Mouse (Mus musculus) thymus, postnatal 0 days (tissue): Measurements from ENCODE around the gene Thrap3. TPM values are rescaled to one million over a fixed set of nuclear protein-coding genes. Genes with fewer than 3 reads are reported as not detected.
"Not testable (repeated sequence)": the region's sequence is repeated elsewhere in the genome, so short reads cannot be mapped to it uniquely, and the experiment has no call there.

ENCODE experiments used
- DNase-seq: peaks from one replicate; pipeline ENCODE4 v3.0.0-alpha.2; 2015; ENCODE audit warnings: low spot score
- polyA plus RNA-seq: library from polyadenylated mRNA; unstranded; fragments of >200 nt; fragmentation: Nextera tagmentation; extraction: Ambion mirVana; gene quantifications from 2 replicates; pipeline ENCODE4 v1.2.1, GENCODE M21; 2015

Gene Thrap3
- polyA plus RNA-seq, 1 experiment from 2014 or later = 202 TPM

DNA sequence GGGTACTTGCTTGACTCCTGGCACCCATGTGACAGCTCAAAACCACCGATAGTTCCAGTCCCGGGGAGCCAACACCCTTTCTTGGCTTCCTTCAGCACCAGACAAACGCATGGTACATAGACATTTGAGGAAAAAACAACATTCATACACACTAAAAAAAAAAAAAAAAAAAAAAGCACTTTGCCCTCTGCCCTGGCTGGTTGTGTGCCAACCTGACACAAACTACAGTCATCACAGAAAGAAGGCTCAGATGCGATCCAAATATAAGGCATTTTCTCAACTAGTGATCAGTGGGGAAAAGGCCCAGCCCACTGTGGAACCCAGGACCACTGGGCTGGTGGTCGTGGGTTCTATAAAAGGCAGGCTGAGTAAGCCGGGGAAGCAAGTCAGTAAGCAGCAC is 33.7 kb downstream of the Thrap3 start:
- DNase-seq = no peak

DNA sequence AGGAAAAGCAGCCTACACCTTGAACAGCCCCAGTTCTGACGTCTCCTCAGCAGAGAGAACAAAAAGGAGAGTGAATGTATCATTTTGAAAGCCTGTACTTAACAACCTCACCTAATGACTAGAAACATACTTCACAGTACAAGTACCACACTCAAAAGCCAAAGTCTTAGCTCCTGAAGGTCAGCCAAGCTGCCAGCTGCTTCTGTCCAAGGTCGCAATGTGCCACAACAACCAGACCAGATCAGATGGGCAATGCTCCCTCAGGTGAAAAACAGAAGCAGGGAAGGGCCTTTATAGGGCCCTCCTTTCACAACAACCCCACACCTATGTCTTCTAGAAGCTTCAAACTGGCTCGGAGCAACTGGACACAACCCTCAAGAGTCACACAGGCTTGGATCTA is 36.5 kb downstream of the Thrap3 start:
- no peak for DNase-seq

DNA sequence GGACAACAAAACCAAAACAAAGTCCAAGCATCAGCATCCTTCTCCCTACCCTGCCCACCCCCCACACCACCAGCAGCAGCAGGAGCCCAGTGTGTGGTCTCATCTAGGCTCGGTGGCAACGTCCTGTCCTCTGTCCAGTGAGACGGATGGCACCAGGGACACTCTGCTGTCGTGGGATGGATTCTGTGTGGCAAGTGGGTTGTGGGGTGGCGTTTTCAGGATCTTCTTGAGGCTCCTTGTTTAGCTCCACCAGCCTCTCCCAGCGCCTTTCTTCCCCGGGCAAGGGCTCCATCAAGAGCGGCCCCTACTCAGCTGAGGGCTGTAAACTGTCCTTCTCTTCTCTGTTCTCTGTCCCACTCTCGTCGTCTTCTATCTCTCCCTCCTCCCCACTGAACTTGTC is 37.5 kb downstream of the Thrap3 start:
- DNase-seq = not testable (repeated sequence)

DNA sequence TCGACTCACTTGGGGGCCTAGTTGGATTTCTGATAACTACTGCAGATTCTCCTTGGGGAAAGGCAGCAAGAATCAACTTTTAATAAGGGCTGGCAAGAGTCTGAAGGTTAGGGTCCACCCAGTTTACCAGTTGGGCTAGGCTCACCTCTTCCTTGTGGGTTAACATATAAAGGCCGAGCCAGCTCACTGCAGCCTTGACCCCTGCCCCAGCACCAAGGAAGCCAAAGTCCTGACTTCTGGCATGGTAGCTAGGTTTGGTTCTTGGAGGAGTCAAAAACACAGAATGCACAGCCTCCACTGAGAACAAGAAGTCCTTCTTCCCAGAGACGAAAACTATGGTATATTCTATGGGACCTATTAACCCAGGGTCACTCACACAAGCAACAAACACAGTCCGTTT is 38.9 kb downstream of the Thrap3 start:
- DNase-seq = no peak

DNA sequence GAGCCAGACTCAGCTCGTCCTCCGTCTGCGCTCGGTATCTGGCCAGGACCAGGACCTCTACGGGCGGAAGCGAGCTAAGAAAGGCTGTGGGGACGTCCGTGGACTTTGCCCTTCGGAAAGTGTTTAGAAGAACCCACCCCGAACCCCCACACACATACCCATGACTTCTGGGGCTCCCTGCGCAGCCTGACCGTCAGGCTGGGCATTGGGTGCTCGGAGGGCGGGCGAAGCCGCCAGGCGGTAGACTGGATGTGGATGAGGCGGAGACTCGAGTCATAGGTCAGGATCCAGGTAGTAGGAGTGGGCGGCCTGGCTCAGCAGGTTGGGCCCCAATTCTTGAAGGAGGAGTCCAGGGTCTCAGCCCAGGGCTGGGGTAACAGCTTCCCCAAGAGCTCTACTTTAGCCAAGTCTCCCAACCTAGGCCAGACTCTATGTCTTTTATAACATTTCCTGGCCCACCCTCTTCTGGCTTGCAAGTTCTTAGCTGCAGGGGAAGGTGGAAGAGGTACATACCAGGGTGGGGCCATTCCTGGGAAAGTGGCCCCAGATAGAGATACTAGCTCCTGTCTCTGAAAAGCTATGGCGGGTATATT is 39.4 kb downstream of the Thrap3 start, which contains the start of gene Sh3d21:
Gene Sh3d21 (minus strand): TSS at position 425 of the 593 bp plus-strand sequence.
- DNase-seq = no peak

DNA sequence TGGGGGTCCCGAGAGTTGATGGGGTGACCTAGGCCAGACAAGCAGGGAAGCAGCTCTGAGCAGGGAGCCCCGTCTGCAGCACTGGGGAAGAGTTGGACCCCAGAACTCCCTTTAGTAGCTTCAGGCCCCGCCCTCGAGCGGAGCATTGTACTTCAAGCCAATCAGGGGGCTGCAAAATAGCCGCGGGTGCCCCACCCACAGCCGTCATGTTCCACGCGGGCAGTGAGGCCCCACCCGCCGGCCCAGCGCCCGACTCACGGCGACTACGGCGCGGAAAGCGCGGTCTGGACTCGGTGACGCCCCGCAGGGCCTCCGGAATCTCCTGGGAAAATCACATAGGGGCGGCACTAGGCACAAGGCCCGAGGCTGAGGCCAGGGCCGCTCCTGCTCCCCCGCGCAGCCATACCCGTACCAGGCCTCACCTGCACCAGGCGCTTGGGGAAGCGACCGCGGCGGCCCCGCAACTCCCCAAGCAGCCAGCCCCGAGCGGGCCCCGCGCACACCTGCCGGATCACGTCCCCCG is 40.0 kb downstream of the Thrap3 start:
- DNase-seq = peak; percentile 88

DNA sequence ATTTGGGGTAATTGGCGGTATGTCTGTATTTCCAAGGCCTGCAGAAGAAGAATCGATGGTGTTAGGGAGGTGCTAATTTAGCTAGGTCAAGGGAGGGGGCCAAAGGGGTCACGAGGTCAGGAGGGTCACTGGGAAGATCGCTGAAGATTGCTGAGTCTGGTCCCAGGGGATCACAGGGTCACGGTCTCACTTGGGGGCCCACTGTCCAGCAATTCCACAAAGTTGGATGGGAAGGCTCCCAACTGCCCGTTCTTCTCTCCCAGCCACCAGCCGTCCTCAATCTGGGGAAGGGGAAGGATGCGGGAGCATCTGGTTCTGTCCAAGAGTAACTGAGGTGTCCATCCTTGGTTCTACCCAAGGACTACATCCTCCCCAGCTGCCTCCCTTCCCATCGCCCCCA is 40.6 kb downstream of the Thrap3 start:
- DNase-seq = no peak

DNA sequence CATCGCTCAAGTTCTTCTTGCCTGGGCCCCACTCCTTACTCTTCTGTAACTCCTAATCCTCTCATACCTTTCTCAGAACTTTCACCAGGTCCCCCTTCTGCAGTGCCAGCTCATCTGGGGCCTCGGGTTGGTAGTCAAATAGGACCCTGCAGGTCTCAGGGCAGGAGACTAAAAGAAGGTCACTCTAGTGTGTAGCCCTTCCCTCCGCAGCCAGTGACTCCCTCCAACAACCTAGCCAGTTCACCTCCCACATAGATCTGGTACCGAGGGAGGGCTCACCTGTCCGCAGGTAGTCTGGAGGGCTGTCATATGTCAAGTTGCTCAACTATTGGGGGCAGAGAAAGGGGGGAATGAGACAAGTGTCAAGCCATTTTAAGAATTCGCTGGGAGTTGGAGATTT is 41.1 kb downstream of the Thrap3 start:
- DNase-seq = no peak

DNA sequence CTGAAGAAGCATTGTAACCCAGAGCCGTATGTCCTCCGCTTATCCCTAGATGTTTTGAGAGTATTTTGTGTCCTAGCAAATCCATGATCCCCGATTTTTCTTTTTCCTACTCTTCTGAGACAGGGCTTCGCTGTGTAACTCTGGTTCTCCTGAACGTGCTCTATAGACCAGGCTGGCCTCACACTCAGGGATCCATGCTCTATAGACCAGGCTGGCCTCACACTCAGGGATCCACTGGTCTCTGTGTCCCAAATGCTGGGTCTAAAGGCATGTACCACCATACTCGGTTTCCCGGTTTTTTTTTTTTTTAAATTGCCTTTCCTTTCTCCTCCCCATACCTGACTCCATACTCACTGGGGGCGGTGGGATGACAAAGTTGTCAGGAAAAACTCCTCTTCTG is 41.6 kb downstream of the Thrap3 start:
- DNase-seq = no peak

DNA sequence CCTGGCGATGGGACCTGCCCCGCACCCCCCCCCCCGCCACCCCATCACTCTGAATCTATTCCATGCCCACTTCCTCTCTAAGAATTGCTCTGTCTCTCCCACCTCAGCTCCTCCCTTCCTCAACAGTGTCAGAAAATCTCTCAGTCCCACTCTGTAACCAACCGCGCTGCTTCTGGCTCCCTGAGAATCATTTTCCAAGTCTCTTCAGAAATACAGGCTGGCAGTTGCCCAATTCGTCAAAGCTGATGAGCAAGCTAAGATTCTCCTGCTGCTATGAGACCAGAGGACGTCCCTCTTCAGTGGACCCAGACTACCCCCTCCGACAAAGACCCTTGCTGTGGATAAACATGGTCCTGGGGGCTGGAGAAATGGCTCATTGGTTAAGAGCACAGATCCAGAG is 43.1 kb downstream of the Thrap3 start:
- DNase-seq = no peak

DNA sequence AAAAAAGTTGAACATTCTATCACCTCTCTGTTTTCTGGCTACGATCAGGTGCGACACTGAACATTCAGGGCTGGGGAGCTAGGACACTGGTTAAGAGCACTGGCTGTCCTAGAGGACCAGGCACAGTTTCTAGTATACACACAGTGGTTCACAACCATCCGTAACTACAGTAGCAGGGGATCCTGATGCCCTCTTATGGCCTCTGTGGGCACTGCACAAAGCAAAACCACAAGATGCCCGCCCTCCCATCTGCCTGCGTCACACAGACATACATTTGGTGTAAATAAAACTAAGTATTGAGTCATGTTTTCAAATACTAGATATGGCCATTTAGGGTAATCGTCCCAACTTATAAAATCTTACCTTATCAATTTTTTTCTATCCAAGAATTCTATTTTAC is 45.0 kb downstream of the Thrap3 start:
- no peak for DNase-seq

DNA sequence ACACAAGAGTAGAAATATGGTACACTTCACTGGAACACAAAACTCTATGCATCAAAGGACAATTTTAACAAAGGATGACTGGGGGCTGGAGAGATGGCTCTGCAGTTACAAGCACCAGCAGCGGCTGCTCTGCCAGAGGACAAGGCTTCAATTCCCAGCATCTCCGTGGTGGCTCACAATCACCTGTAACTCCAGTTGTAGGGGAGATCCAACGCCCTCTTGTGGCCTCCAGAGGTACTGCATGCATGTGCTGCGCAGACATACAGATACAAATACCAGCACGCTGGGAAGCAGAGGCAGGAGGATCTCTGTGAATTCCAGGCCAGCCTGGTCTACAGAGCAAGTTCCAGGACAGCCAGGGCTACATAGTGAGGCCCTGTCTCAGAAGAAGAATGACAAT is 45.9 kb downstream of the Thrap3 start:
- peak; percentile 42 for DNase-seq

DNA sequence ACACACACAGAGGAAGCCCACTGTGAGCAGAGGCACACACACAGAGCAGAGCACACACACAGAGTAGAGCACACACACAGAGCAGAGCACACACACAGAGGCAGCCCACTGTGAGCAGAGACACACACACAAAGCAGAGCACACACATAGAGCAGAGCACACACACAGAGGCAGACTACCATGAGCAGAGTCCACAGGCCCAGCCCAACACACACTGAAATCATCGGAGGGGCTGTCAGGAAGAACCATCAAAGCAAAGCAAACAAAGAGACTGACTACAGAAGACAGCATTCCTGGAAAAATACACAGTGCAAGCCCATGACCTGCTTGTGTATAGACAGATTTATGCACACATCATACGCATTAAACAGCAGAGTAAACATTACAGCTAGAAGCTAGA is 46.7 kb downstream of the Thrap3 start:
- DNase-seq = no peak

DNA sequence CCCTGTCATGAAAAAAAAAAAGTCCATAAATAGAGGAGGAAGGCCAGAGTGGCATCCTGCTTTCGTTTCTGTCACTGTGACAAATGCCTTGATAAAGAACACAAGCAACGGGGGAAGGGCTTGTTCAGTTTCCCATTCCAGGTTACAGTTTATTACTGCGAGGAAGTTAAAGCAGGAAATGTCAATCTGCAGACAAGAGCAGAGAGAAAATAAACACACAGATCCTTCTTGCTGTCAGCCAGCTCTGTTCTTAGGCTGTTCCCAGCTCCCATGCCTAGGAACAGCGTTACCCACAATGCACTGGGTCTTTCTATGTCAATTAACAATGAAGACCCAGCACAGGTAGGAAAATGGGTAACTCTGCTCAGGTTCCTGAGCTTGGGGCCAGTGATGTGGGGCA is 47.4 kb downstream of the Thrap3 start:
- no peak for DNase-seq

DNA sequence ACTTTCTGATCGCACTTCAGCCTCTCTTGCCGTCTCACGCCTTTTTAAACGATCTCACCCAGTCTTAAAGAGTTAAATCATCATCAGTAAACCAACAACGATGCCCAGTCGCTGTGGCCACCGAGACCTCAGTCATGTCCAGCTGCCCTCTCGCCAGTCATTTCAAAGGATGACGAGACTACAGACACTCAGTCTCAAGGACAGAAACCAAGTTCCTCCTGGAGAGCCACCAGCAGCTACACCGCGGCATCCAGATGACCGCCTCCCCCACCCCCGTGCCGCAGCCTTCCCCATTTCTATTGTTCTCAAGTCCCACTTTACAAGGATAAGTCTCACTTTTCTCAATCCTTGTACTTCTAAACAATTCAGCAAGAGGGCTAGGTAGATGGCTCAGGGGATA is 49.7 kb downstream of the Thrap3 start:
- DNase-seq = no peak

DNA sequence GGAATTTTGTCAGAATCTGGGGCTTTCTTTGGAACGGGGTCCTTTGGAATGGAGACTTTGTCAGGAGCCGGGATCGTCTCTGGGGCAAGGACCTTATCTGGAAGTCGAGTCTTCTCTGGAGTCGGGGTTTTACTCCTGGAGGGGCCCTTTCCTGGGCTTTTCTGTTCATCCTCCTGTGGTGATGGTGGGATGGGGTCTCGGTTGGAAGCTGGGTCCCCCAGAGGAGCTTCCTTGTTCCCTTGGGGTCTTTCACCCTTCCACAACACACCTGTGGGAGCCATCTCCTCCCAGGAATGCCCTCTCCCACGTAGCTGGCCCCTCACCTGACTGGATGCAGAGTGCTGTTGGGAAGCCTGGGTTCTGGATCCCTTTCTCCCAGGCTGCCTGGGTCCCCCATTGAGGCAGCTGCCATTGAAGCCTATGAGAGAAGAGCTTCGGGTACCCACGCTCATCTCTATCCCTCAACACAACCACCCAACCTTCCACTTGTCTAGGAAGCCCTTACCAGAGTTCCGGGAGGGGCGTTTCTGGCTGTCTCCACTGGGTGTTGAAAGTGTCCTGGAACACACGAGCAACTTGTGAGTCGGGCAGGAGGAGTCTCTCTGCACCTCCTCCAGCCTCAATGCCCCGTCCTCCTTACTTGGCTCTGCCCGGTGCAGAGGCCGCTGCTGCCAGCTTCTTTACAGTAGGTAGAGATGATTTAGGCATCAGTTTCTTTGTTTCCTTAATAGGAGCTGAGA is 50.7 kb downstream of the Thrap3 start:
- DNase-seq = no peak

DNA sequence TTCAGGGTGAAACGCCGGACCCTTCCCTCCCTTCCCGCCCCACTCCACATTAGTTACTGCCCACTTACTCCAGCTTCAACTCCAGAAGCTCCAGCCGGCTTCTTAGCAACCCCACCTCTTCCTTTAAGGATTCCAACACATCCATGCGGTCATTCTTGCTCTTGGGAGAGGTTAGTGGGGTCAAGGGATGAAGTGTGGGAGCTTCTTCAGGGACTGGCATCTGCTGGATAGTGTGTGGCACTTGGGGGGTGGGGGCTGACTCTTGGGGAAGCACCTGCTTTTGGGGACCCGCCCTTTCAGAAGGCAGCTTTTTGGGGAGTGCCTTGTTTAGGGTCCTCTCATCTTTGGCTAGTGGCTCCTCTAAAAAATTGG is 51.6 kb downstream of the Thrap3 start:
- no peak for DNase-seq

DNA sequence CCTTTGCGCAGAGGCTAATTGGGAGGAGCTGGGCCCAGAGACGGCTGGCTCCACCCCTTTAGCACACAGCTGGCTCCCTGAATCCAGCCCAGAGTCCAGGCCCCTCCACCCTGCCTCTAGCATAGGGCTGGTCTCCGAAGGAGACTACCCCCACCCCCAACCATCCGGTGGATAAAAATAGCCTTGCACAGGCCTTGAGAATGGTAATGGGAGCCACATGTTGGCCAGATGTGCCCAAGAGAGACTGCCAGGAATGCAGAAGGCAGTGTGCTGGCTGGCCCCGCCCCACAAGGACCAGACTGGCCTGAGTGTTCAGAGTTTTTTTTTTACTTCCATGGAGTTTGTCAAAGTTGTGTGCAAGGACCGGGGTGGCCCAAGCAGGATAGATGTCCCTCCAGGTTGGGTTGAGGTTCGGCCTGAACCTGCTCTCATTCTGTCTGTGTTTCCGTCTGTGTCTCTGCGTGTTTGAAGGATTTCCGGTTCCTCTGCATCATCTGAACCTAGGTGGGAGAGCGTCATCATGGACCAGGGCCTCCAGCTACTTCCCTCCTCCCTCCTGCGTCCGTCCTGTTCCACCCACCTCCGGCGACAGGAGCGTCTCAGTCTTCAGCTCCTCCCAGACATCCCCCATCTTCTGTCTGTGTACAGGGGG is 52.1 kb downstream of the Thrap3 start:
- no peak for DNase-seq

DNA sequence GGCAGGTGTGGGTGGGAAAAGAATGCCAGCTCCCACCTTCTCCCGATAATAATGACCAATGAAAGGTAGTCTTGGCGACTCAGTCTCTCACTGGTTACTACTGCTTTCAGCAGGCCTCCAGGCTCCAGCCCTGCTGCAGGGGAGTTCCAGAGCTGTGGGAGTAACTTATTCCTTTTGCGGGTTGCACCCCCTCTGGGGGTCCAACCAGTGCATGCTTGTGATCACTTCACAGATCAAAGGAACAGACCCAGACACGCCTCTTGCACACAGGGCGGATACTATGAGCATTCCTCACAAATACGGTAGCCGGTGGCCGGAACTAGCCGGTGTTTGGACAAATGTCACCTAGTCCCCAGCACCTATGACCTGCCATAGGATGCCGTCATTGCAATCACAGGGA is 52.8 kb downstream of the Thrap3 start:
- DNase-seq = no peak

DNA sequence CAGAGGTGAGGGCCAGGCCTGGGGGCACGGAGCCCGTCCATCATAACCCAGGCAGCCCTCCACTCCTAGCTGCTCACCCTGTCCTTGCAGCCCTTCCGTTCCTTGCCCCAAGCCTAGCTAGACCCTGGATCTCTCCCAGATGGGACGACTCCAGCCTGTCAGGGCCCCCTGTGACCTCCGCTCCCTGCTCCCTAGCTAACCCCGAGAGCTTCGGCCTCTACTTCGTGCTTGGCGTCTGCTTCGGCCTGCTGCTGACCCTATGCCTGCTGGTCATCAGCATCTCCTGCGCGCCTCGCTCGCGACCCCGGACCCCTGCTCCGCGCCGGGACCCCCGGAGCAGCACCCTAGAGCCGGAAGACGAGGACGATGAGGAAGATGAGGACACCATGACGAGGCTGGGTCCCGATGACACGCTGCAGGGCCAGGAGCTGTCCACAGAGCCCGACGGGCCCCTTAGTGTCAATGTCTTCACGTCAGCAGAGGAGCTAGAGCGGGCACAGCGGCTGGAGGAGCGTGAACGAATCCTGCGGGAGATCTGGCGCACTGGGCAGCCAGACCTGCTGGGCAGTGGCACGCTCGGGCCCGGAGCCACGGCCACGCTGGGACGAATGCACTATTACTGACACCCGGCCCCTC is 53.4 kb downstream of the Thrap3 start:
- DNase-seq = no peak

DNA sequence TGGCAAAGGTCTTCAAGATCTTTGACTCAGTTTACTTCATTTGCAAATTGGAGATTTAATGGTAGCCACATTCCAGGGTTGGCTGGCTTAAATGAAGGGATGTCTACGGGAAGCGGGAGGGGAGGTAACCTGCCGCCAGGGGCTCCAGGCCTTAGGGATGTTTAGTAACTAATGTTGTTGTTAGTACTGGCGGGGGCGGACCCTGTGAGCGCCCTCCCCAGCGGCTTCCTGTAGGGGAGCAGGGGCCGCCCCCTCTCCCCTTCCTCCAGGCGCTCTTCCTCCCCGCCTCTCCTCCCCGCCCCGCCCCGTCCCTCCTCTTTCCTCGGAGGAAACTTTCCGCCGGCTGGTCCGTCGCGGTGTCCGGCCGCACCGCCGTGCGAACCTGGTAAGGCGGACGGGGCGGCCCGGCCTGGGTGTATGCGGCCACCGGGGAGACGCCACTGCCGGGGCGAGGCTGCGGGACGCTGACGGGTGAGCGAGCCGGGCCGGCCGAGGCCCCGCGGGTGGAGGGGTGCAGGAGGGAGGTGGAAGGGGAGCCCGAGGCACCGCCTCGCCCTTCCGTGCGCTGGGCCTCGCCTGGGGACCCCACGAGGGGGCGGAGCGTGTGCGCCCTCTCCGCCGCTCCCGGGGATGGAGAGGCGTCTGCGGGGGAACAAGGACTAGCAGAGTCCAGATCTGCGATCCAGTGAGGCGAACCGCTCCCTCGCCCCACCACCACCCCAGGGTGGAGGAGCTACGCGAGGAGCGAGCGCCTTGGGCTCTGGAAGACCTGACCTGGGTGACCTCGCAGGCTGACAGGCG is 54.2 kb downstream of the Thrap3 start:
- peak; percentile 78 for DNase-seq
